Mouse (Mus musculus) mesoderm, embryonic 11.5 days (tissue): ENCODE measurements around the gene Mrps2.

Source experiments
- DNase-seq: peaks from one replicate; pipeline ENCODE4 v3.0.0-alpha.2; 2012; ENCODE audit warnings: low read depth, low spot score

Mrps2 gene

GRCm38 (mm10) chr2:28520581-28520980 is 52.7 kb downstream of the Mrps2 start:
- no peak for DNase-seq
